ENCODE assay signal across 27 mouse cellular contexts in the genomic region with DNA sequence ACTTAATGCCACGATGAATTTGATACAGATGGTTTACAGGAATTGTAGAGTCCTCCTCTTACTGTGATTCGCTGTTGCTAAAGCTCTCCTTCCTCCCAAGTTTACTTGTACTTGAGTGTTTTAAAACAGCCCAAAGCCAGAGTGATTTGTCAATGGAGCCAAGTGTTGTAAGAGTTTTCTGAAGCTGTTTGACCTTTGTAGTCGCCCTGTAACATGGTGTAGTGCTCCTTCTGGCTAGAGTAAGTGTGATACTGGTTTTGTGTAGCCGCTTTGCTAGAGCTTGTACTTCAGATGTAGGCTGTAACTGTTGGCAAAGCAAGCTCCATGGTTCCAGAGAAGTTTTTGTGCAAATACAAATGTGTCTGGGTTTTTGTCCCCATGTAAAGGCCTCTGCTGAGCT. TPM values are rescaled to one million over a fixed set of nuclear protein-coding genes. Genes with fewer than 3 reads are reported as not detected.
DNase-seq lines count a peak whose midpoint lies in the region; ATAC-seq and TF ChIP-seq lines count a peak whose summit lies in the region.
"Had no signal": no experiment of that assay in that cellular context is flagged by ENCODE, and none has a peak within 500 bp of the region (broad histone marks: within the 10 kb centered on the region; RNA-seq: fewer than 3 reads in every experiment).

No protein-coding gene starts in this region.

- 86% methylated on average over 4 of the region's 4 CpGs for WGBS in liver, postnatal 0 days (ENCODE audit: insufficient replicate concordance)

- no peak for ATAC-seq in liver, postnatal 0 days
- ATAC-seq: activated CD4-positive, CD25-positive, alpha-beta regulatory T cell, adult 4 months; CD4-positive, CD25-positive, alpha-beta regulatory T cell, adult 4 months; forebrain, embryonic 14.5 days; forebrain, postnatal 0 days; hindbrain, embryonic 16.5 days had no signal

- no peaks in the 10 kb centered on the region for H3K9me3 ChIP-seq in liver, postnatal 0 days (ENCODE audit: low read length)
- H3K9me3 ChIP-seq: heart, embryonic 12.5 days; heart, embryonic 15.5 days; hindbrain, embryonic 10.5 days; hindbrain, embryonic 13.5 days had no signal

- no peak for DNase-seq in liver, postnatal 0 days
- DNase-seq in liver = no peak
- peak; percentile 65 for DNase-seq in lung, postnatal 36 days
- no peak for DNase-seq in lung, postnatal 10 days
- DNase-seq in gonadal fat pad, adult 2 months (ENCODE audit: low read depth) = peak; percentile 68
- DNase-seq in spleen, adult 12 weeks (ENCODE audit: low spot score) = no peak
- DNase-seq: adrenal gland, postnatal 10 days; adrenal gland, postnatal 36 days; cerebellum, adult 18-20 months; cerebellum, adult 9-10 months; cerebellum, postnatal 14 days; forebrain, postnatal 0 days; gastrocnemius, adult 2 months; gastrocnemius, postnatal 14 days; heart, adult 18-20 months; heart, postnatal 10 days; heart, postnatal 36 days had no signal

- no peak for TF ChIP-seq EP300 in liver, postnatal 0 days (IDR thresholded peaks at IDR 0.05; ENCODE audit: low read depth)

- H3K27me3 ChIP-seq in liver, postnatal 0 days (ENCODE audit: insufficient read depth, low read length) = no peaks in the 10 kb centered on the region
- H3K27me3 ChIP-seq: heart, embryonic 12.5 days; heart, embryonic 15.5 days had no signal

- no peak overlapping the region for H3K4me2 ChIP-seq in liver, postnatal 0 days (ENCODE audit: low read depth, low read length)
- H3K4me2 ChIP-seq: heart, embryonic 12.5 days; heart, embryonic 15.5 days; hindbrain, embryonic 13.5 days had no signal

- H3K4me3 ChIP-seq in liver, postnatal 0 days (ENCODE audit: low read depth, low read length) = no peak overlapping the region
- H3K4me3 ChIP-seq: gastrocnemius, adult 2 months; heart, embryonic 12.5 days; heart, embryonic 15.5 days; hindbrain, embryonic 10.5 days; hindbrain, embryonic 13.5 days had no signal

- no peak for TF ChIP-seq CTCF in liver, postnatal 0 days (IDR thresholded peaks at IDR 0.05; ENCODE audit: low read depth)

- no peak overlapping the region for H3K9ac ChIP-seq in liver, postnatal 0 days (replicated peaks)
- H3K9ac ChIP-seq: forebrain, postnatal 0 days; heart, embryonic 12.5 days; heart, embryonic 15.5 days; hindbrain, embryonic 13.5 days had no signal

- H3K27ac ChIP-seq in liver, postnatal 0 days (ENCODE audit: low read depth) = peak overlapping the region; percentile 44; the same call in 1 of the 2 replicates
- H3K27ac ChIP-seq: gastrocnemius, adult 2 months; heart, embryonic 15.5 days; hindbrain, embryonic 10.5 days; hindbrain, embryonic 13.5 days had no signal

- peaks cover 2% of the 10 kb centered on the region; the same call in 1 of the 2 replicates for H3K4me1 ChIP-seq in liver, postnatal 0 days (ENCODE audit: insufficient read depth)
- H3K4me1 ChIP-seq: hindbrain, embryonic 13.5 days had no signal

- peaks cover 87% of the 10 kb centered on the region for H3K36me3 ChIP-seq in liver, postnatal 0 days (replicated peaks; ENCODE audit: insufficient read depth, low read length)

RNA-seq across cellular contexts. Expression of a gene that starts 8.0 kb away (rescaled TPM):
- 9.2 TPM in 2 replicates for polyA plus RNA-seq in liver, postnatal 0 days (2015; fragmentation: Nextera tagmentation; extraction: Ambion mirVana)
- 92.6 and 151 TPM in 2 replicates for polyA plus RNA-seq in gonadal fat pad, adult 2 months (2012; rRNA removed)

RNA-seq across cellular contexts. Expression of a gene that starts 18.6 kb away (rescaled TPM):
- 30.9 and 32.2 TPM in 2 replicates for polyA plus RNA-seq in liver, postnatal 0 days (2015; fragmentation: Nextera tagmentation; extraction: Ambion mirVana)
- 72.3 and 133 TPM in 2 replicates for polyA plus RNA-seq in gonadal fat pad, adult 2 months (2012; rRNA removed)

RNA-seq across cellular contexts. Expression of a gene that starts 43.8 kb away (rescaled TPM):
- polyA plus RNA-seq in liver, postnatal 0 days (2015; fragmentation: Nextera tagmentation; extraction: Ambion mirVana) = 9.2 and 10.0 TPM in 2 replicates
- polyA plus RNA-seq in gonadal fat pad, adult 2 months (2012; rRNA removed) = 60.3 and 67.4 TPM in 2 replicates

RNA-seq across cellular contexts. Expression of a gene that starts 51.9 kb away (rescaled TPM):
- polyA plus RNA-seq in liver, postnatal 0 days (2015; fragmentation: Nextera tagmentation; extraction: Ambion mirVana) = 4.8 and 5.9 TPM in 2 replicates
- 136 and 152 TPM in 2 replicates for polyA plus RNA-seq in gonadal fat pad, adult 2 months (2012; rRNA removed)
- polyA plus RNA-seq: embryonic facial prominence, embryonic 11.5 days; forebrain, embryonic 11.5 days; hindbrain, embryonic 10.5 days had no signal

RNA-seq across cellular contexts. Expression of a gene that starts 58.1 kb away (rescaled TPM):
- polyA plus RNA-seq in liver, postnatal 0 days (2015; fragmentation: Nextera tagmentation; extraction: Ambion mirVana) = 10.9 and 13.6 TPM in 2 replicates
- 0.69 and 1.1 TPM in 2 replicates for polyA plus RNA-seq in gonadal fat pad, adult 2 months (2012; rRNA removed)
- polyA plus RNA-seq: embryonic facial prominence, embryonic 11.5 days; forebrain, embryonic 11.5 days; forebrain, embryonic 14.5 days; hindbrain, embryonic 13.5 days; hindbrain, embryonic 16.5 days had no signal

Comparison
In these comparisons a context has a peak if more than half of its experiments do, and no peak if none do; other contexts are left out.
1. DNase-seq: peak in lung, postnatal 36 days (single experiment) and gonadal fat pad, adult 2 months (single experiment); none in liver, postnatal 0 days (single experiment), liver (single experiment), lung, postnatal 10 days (single experiment) and spleen, adult 12 weeks (single experiment).